Mouse (Mus musculus) inflammation-experienced regulatory T-cells (primary cell): Measurements from ENCODE around the gene Olfr698. TPM values are rescaled to one million over a fixed set of nuclear protein-coding genes. Genes with fewer than 3 reads are reported as not detected.

Experiments used
- polyA plus RNA-seq, 2 experiments: library from polyadenylated mRNA; unstranded; fragments of 100-300 nt; shearing (Covaris generic); gene quantifications; one replicate each; pipeline ENCODE4 v1.2.1; 2017

The Olfr698 gene
- under 1 TPM in 1 of 2 experiments, not detected in 1; 0.59 TPM for polyA plus RNA-seq

DNA sequence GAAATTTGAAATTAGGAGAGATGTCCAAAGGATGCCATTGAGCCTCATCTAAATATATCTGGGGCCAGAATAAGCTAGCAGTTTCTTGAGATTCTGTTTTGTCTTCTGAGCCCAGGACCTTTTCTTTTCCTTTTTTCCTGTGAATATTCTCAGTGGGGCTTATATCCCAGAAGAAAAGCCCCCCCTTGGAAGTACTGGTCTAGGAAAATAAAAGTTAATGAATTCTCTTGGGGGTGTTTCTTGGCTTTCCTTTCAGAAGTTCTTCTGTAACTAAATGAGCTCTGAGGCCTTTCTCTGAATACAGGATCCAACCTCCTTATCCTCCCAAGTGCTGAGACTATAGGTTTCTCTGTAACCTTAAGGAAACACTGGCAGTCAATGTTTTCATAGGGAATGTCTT, at the start of gene Olfr698:
Gene Olfr698, minus strand, starts transcription at position 101 of the 400 bp plus-strand sequence.

DNA sequence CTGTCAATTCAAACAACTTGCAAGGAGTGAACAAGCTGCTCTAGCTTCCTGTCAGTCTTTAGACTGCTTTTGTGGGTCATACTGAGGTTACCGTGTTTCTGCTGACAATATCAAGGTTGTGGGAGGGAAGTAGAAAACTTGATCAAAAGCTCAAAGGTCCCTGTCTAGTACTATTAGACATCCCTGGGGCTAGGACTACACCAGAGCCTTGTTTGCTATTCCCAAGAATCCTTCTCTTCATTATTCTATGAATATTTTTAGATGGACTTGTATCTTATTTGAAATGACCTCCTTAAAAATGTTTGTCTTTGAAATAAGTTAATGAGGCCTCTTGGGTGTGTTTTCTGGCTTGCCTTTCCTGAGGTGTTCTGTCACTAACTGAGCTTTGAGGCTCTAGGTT, 37.9 kb upstream of the Olfr698 start, which contains the start of gene Olfr699:
Gene Olfr699, minus strand, starts transcription at position 101 of the 400 bp plus-strand sequence.

DNA sequence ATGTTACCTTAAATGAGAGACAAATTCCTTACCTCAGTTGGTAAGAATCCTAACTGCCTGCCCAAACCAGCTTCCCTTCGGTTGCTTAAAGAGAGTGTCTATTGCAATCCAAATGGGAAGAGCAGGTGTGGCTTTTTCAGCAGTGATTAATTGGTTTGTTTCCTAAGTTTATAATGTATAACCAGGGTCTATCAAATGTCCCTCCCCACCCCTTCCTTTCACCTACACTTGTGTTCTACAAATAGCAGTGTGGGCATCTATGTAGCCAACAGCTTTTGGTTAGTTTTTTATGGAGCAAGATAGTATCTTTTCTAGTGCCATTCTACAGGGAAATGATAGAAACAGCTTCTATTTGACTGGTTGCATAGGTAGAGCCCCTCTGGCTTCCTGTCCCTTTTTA, 12.9 kb downstream of the Olfr698 start, which contains the start of gene Olfr697:
Gene Olfr697, minus strand, starts transcription at position 101 of the 400 bp plus-strand sequence.

GRCm38 (mm10) chr7:106716296-106716695, 38.9 kb downstream of the Olfr698 start, which contains the start of gene Olfr695:
Gene Olfr695 (minus strand): TSS chr7:106716396.

Other genes starting within 250 kb of the Olfr698 start
- not detected for gene Olfr693, start 74.8 kb downstream of the Olfr698 start, polyA plus RNA-seq
- gene Olfr694, start 63.6 kb downstream of the Olfr698 start, polyA plus RNA-seq: not detected
- gene Olfr695, start 39.0 kb downstream of the Olfr698 start, polyA plus RNA-seq: under 1 TPM in 1 of 2 experiments, not detected in 1; 0.76 TPM
- gene Olfr697, start 13.0 kb downstream of the Olfr698 start, polyA plus RNA-seq: under 1 TPM in 1 of 2 experiments, not detected in 1; 0.55 TPM
- under 1 TPM in 1 of 2 experiments, not detected in 1; 0.53 TPM for gene Olfr699, start 37.8 kb upstream of the Olfr698 start, polyA plus RNA-seq
- gene Olfr700, start 53.4 kb upstream of the Olfr698 start, polyA plus RNA-seq: not detected
- under 1 TPM in 1 of 2 experiments, not detected in 1; 0.12 TPM for gene Olfr701, start 58.7 kb upstream of the Olfr698 start, polyA plus RNA-seq
- gene Olfr702, start 78.5 kb upstream of the Olfr698 start, polyA plus RNA-seq: not detected
- gene Olfr703, start 88.0 kb upstream of the Olfr698 start, polyA plus RNA-seq: not detected
- gene Olfr704, start 107.8 kb upstream of the Olfr698 start, polyA plus RNA-seq: not detected
- not detected for gene Olfr705, start 121.5 kb upstream of the Olfr698 start, polyA plus RNA-seq
- gene Olfr706, start 132.8 kb upstream of the Olfr698 start, polyA plus RNA-seq: under 1 TPM in 1 of 2 experiments, not detected in 1; 0.19 TPM
- gene Olfr707, start 145.8 kb upstream of the Olfr698 start, polyA plus RNA-seq: under 1 TPM in 1 of 2 experiments, not detected in 1; 0.55 TPM
- not detected for gene Olfr1532-ps1, start 152.6 kb upstream of the Olfr698 start, polyA plus RNA-seq
- under 1 TPM; 0.05 to 0.88 TPM for gene Olfr709-ps1, start 176.8 kb upstream of the Olfr698 start, polyA plus RNA-seq
- not detected for gene Olfr710, start 192.9 kb upstream of the Olfr698 start, polyA plus RNA-seq
- under 1 TPM in 1 of 2 experiments, not detected in 1; 0.04 TPM for gene Olfr6, start 208.5 kb upstream of the Olfr698 start, polyA plus RNA-seq
- not detected for gene Olfr711, start 220.1 kb upstream of the Olfr698 start, polyA plus RNA-seq